9 mouse cellular contexts compared by ENCODE assay signal in genomic region chr7:100965079-100965478, GRCm38 (mm10). TPM values are rescaled to one million over a fixed set of nuclear protein-coding genes. Genes with fewer than 3 reads are reported as not detected.
A peak's percentile ranks its signal among the peaks of the same experiment; 100 is the strongest.
DNase-seq lines count a peak whose midpoint lies in the region; ATAC-seq and TF ChIP-seq lines count a peak whose summit lies in the region.
"Had no signal": no experiment of that assay in that cellular context is flagged by ENCODE, and none has a peak within 500 bp of the region (broad histone marks: within the 10 kb centered on the region; RNA-seq: fewer than 3 reads in every experiment).

No protein-coding gene starts in this region.

- ATAC-seq in heart, embryonic 11.5 days (replicated peaks; ENCODE audit: insufficient number of reproducible peaks, low FRiP score, low TSS enrichment) = no peak
- ATAC-seq in forebrain, postnatal 0 days = 0 out of 2 replicates have a peak, but pooled peaks have one; percentile 5
- no peak for ATAC-seq in midbrain, postnatal 0 days (ENCODE audit: low FRiP score)

- no peaks in the 10 kb centered on the region for H3K79me3 ChIP-seq in C2C12 (ENCODE audit: low read depth)

- DNase-seq in heart, postnatal 4 days = peak; percentile 49
- DNase-seq in adrenal gland, postnatal 36 days = peak; percentile 39 to 58
- no peak for DNase-seq in forebrain, postnatal 0 days
- peak; percentile 49 for DNase-seq in midbrain, postnatal 0 days (ENCODE audit: low spot score)
- DNase-seq in layer of hippocampus, postnatal 25 days (ENCODE audit: extremely low spot score in 1 of 2, low spot score in 1 of 2) = no peak
- no peak for DNase-seq in right cerebral cortex, adult 18-20 months

- no peak overlapping the region for H3K4me2 ChIP-seq in heart, embryonic 11.5 days
- no peak overlapping the region for H3K4me2 ChIP-seq in forebrain, postnatal 0 days (ENCODE audit: low read depth)
- no peak overlapping the region for H3K4me2 ChIP-seq in midbrain, postnatal 0 days (ENCODE audit: low read depth, low read length, poor library complexity, severe bottlenecking)
- H3K4me2 ChIP-seq: embryonic facial prominence, embryonic 13.5 days had no signal

- WGBS in heart, embryonic 11.5 days (ENCODE audit: insufficient replicate concordance) = 26% methylated on average over 4 of the region's 4 CpGs
- 17% methylated on average over 4 of the region's 4 CpGs for WGBS in forebrain, postnatal 0 days
- 27% methylated on average over 4 of the region's 4 CpGs for WGBS in midbrain, postnatal 0 days

- no peak overlapping the region for H3K9ac ChIP-seq in heart, embryonic 11.5 days (ENCODE audit: low read depth, low read length)
- H3K9ac ChIP-seq in forebrain, postnatal 0 days = no peak overlapping the region
- no peak overlapping the region for H3K9ac ChIP-seq in midbrain, postnatal 0 days (replicated peaks; ENCODE audit: low read length, poor library complexity, severe bottlenecking)
- H3K9ac ChIP-seq: embryonic facial prominence, embryonic 13.5 days had no signal

- H3K27me3 ChIP-seq in heart, embryonic 11.5 days (ENCODE audit: control insufficient read depth, insufficient read depth, low read length) = no peaks in the 10 kb centered on the region; the same call in 1 of the 2 replicates
- no peaks in the 10 kb centered on the region for H3K27me3 ChIP-seq in C2C12 (ENCODE audit: control insufficient read depth, insufficient read depth, insufficient read length)
- no peaks in the 10 kb centered on the region for H3K27me3 ChIP-seq in forebrain, postnatal 0 days (ENCODE audit: insufficient read depth, low read length)
- no peaks in the 10 kb centered on the region for H3K27me3 ChIP-seq in midbrain, postnatal 0 days (ENCODE audit: insufficient read depth, low read length)
- H3K27me3 ChIP-seq: embryonic facial prominence, embryonic 13.5 days had no signal

- no peak overlapping the region for H3K27ac ChIP-seq in heart, embryonic 11.5 days (ENCODE audit: low read depth, low read length)
- no peak overlapping the region for H3K27ac ChIP-seq in forebrain, postnatal 0 days (ENCODE audit: low read depth, low read length)
- H3K27ac ChIP-seq in midbrain, postnatal 0 days (ENCODE audit: low read depth, low read length) = no peak overlapping the region
- H3K27ac ChIP-seq: embryonic facial prominence, embryonic 13.5 days had no signal

- H3ac ChIP-seq in C2C12 (ENCODE audit: control insufficient read depth, insufficient read length, low read depth) = no peak overlapping the region

- TF ChIP-seq CTCF in C2C12 (IDR thresholded peaks at IDR 0.05; ENCODE audit: control insufficient read depth, insufficient read depth, insufficient read length) = peak; percentile 40
- TF ChIP-seq CTCF in forebrain, postnatal 0 days (IDR thresholded peaks at IDR 0.05; ENCODE audit: low read depth) = peak; percentile 75
- peak; percentile 73 for TF ChIP-seq CTCF in midbrain, postnatal 0 days (IDR thresholded peaks at IDR 0.05)

- H3K9me3 ChIP-seq in heart, embryonic 11.5 days (replicated peaks; ENCODE audit: control insufficient read depth, low read length) = no peaks in the 10 kb centered on the region
- H3K9me3 ChIP-seq in forebrain, postnatal 0 days (ENCODE audit: low read length) = no peaks in the 10 kb centered on the region
- no peaks in the 10 kb centered on the region for H3K9me3 ChIP-seq in midbrain, postnatal 0 days (ENCODE audit: low read length)
- H3K9me3 ChIP-seq: embryonic facial prominence, embryonic 13.5 days had no signal

- peaks cover 9% of the 10 kb centered on the region for H3K4me1 ChIP-seq in heart, embryonic 11.5 days (ENCODE audit: control insufficient read depth, insufficient read depth, low read length)
- H3K4me1 ChIP-seq in forebrain, postnatal 0 days (ENCODE audit: insufficient read depth) = no peaks in the 10 kb centered on the region
- H3K4me1 ChIP-seq in midbrain, postnatal 0 days (ENCODE audit: insufficient read depth, low read length) = no peaks in the 10 kb centered on the region

- H3K36me3 ChIP-seq in heart, embryonic 11.5 days (ENCODE audit: control insufficient read depth, insufficient read depth, low read length) = no peaks in the 10 kb centered on the region
- H3K36me3 ChIP-seq in C2C12 (ENCODE audit: control insufficient read depth, insufficient read depth) = no peaks in the 10 kb centered on the region
- H3K36me3 ChIP-seq in forebrain, postnatal 0 days (ENCODE audit: insufficient read depth) = no peaks in the 10 kb centered on the region
- no peaks in the 10 kb centered on the region for H3K36me3 ChIP-seq in midbrain, postnatal 0 days (ENCODE audit: insufficient read depth, low read length)
- H3K36me3 ChIP-seq: embryonic facial prominence, embryonic 13.5 days had no signal

- H3K4me3 ChIP-seq in heart, embryonic 11.5 days (ENCODE audit: low read depth, low read length) = no peak overlapping the region
- H3K4me3 ChIP-seq in C2C12 (ENCODE audit: insufficient read depth, poor library complexity, severe bottlenecking) = no peak overlapping the region
- H3K4me3 ChIP-seq in forebrain, postnatal 0 days (ENCODE audit: low read depth, low read length) = no peak overlapping the region
- H3K4me3 ChIP-seq in midbrain, postnatal 0 days (ENCODE audit: low read depth, low read length) = no peak overlapping the region
- H3K4me3 ChIP-seq: embryonic facial prominence, embryonic 13.5 days had no signal

- no peaks in the 10 kb centered on the region for H3K79me2 ChIP-seq in C2C12 (ENCODE audit: control insufficient read depth, insufficient read depth)

TF ChIP-seq in C2C12, 6 proteins besides CTCF, POLR2A, EP300 and RAD21:
- TF ChIP-seq MYOD1 (IDR thresholded peaks at IDR 0.05; ENCODE audit: control insufficient read depth, insufficient read length, low read depth) = no peak
- no peak for TF ChIP-seq MYOG (IDR thresholded peaks at IDR 0.05; ENCODE audit: control insufficient read depth, extremely low read depth, insufficient read length)
- TF ChIP-seq MAX (IDR thresholded peaks at IDR 0.05) = no peak

RNA-seq across cellular contexts. Expression of gene P2ry6, which starts 9.4 kb away (rescaled TPM):
- total RNA-seq in heart, postnatal 4 days (2021) = 1 to 10 TPM; 2.5 to 2.6 TPM
- polyA plus RNA-seq in heart, embryonic 11.5 days (2014; fragmentation: Nextera tagmentation; extraction: Ambion mirVana) = 2.1 and 2.8 TPM in 2 replicates
- 0.04 TPM for polyA plus RNA-seq in C2C12 (2012; fragmentation: generic; extraction: Trizol)
- total RNA-seq in adrenal gland, postnatal 36 days (2021) = 1 to 10 TPM; 3.8 to 6.7 TPM
- 1.2 and 2.3 TPM in 2 replicates for total RNA-seq in forebrain, postnatal 0 days (2014; rRNA removed)
- polyA plus RNA-seq in forebrain, postnatal 0 days (2015; fragmentation: Nextera tagmentation; extraction: Ambion mirVana) = 3.1 and 3.8 TPM in 2 replicates
- total RNA-seq in midbrain, postnatal 0 days (2014; rRNA removed) = 2.0 and 4.3 TPM in 2 replicates
- polyA plus RNA-seq in midbrain, postnatal 0 days (2015; fragmentation: Nextera tagmentation; extraction: Ambion mirVana) = 2.7 and 3.3 TPM in 2 replicates
- total RNA-seq in layer of hippocampus, postnatal 25 days (2021) = 1 to 10 TPM; 3.9 to 5.6 TPM

RNA-seq across cellular contexts. Expression of gene Arhgef17, which starts 33.2 kb away (rescaled TPM):
- 10 to 100 TPM; 37.0 to 38.4 TPM for total RNA-seq in heart, postnatal 4 days (2021)
- polyA plus RNA-seq in heart, embryonic 11.5 days (2014; fragmentation: Nextera tagmentation; extraction: Ambion mirVana) = 8.5 and 8.8 TPM in 2 replicates
- 35.4 TPM for polyA plus RNA-seq in C2C12 (2012; fragmentation: generic; extraction: Trizol)
- total RNA-seq in adrenal gland, postnatal 36 days (2021) = 10 to 100 TPM; 63.3 to 69.0 TPM
- total RNA-seq in forebrain, postnatal 0 days (2014; rRNA removed) = 47.9 and 52.7 TPM in 2 replicates
- 9.8 and 12.5 TPM in 2 replicates for polyA plus RNA-seq in forebrain, postnatal 0 days (2015; fragmentation: Nextera tagmentation; extraction: Ambion mirVana)
- 77.6 and 89.1 TPM in 2 replicates for total RNA-seq in midbrain, postnatal 0 days (2014; rRNA removed)
- 16.3 and 16.7 TPM in 2 replicates for polyA plus RNA-seq in midbrain, postnatal 0 days (2015; fragmentation: Nextera tagmentation; extraction: Ambion mirVana)
- total RNA-seq in layer of hippocampus, postnatal 25 days (2021) = 100 to 1,000 TPM; 140 to 146 TPM

RNA-seq across cellular contexts. Expression of gene P2ry2, which starts 47.6 kb away (rescaled TPM):
- total RNA-seq in heart, postnatal 4 days (2021) = 10 to 100 TPM; 10.6 to 12.2 TPM
- polyA plus RNA-seq in heart, embryonic 11.5 days (2014; fragmentation: Nextera tagmentation; extraction: Ambion mirVana) = 0.54 and 0.68 TPM in 2 replicates
- 4.5 TPM for polyA plus RNA-seq in C2C12 (2012; fragmentation: generic; extraction: Trizol)
- 1 to 10 TPM; 1.7 to 2.2 TPM for total RNA-seq in adrenal gland, postnatal 36 days (2021)
- 0.38 and 0.67 TPM in 2 replicates for total RNA-seq in forebrain, postnatal 0 days (2014; rRNA removed)
- 0.24 and 0.40 TPM in 2 replicates for polyA plus RNA-seq in forebrain, postnatal 0 days (2015; fragmentation: Nextera tagmentation; extraction: Ambion mirVana)
- total RNA-seq in midbrain, postnatal 0 days (2014; rRNA removed) = 0.44 and 0.85 TPM in 2 replicates
- 0.16 and 0.28 TPM in 2 replicates for polyA plus RNA-seq in midbrain, postnatal 0 days (2015; fragmentation: Nextera tagmentation; extraction: Ambion mirVana)
- 1 to 10 TPM in 1 of 2 experiments, under 1 TPM in 1; 0.62 to 1.3 TPM for total RNA-seq in layer of hippocampus, postnatal 25 days (2021)

Comparison
In these comparisons a context has a peak if more than half of its experiments do, and no peak if none do; other contexts are left out.
1. DNase-seq: peak in heart, postnatal 4 days (single experiment), adrenal gland, postnatal 36 days (2 of 2) and midbrain, postnatal 0 days (single experiment); none in forebrain, postnatal 0 days (single experiment), layer of hippocampus, postnatal 25 days (0 of 2) and right cerebral cortex, adult 18-20 months (single experiment).
2. Peak in every context shown above with its lines, with median percentiles within 50 percentile points of each other: CTCF ChIP-seq.